Mouse (Mus musculus): ENCODE measurements around the gene Dst. TPM values are rescaled to one million over a fixed set of nuclear protein-coding genes. Genes with fewer than 3 reads are reported as not detected.

Dst gene
- polyA plus RNA-seq, 1 experiment from 2014 or later = 25.9 TPM

- Histone ChIP-seq H3K27me3 (ENCODE audit: insufficient read depth, poor library complexity, severe bottlenecking) (no peaks in the 10 kb centered on the region), H3K27ac (no peak overlapping the region), H3K4me1 (replicated peaks) (peaks cover 20% of the 10 kb centered on the region), H3K4me3 (no peak overlapping the region), H3K9me3 (no peaks in the 10 kb centered on the region), H3K36me3 (no peaks in the 10 kb centered on the region)
- DNase-seq (ENCODE audit: low spot score) = no peak
- 91% methylated on average over 3 of the region's 3 CpGs for WGBS
Measured at GRCm38 (mm10) chr1:33935946-33936345, 27.9 kb downstream of the Dst start.

- DNase-seq (ENCODE audit: low spot score) = no peak
- peaks cover 1% of the 10 kb centered on the region; the same call in 1 of the 2 replicates for H3K4me1 ChIP-seq (replicated peaks)
- no peak overlapping the region for H3K27ac ChIP-seq
- H3K9me3 ChIP-seq = no peaks in the 10 kb centered on the region
- 82% methylated on average over 5 of the region's 5 CpGs for WGBS
- H3K36me3 ChIP-seq = no peaks in the 10 kb centered on the region
- H3K27me3 ChIP-seq (ENCODE audit: insufficient read depth, poor library complexity, severe bottlenecking) = no peaks in the 10 kb centered on the region
- H3K4me3 ChIP-seq = no peak overlapping the region
Measured at GRCm38 (mm10) chr1:33939828-33940227, 31.8 kb downstream of the Dst start.

GRCm38 (mm10) chr1:33940364-33940928 lies 32.4 kb downstream of the Dst start:
- Histone ChIP-seq H3K27ac (no peak overlapping the region), H3K27me3 (ENCODE audit: insufficient read depth, poor library complexity, severe bottlenecking) (no peaks in the 10 kb centered on the region), H3K4me1 (replicated peaks) (peaks cover 5% of the 10 kb centered on the region; the same call in 1 of the 2 replicates), H3K9me3 (no peaks in the 10 kb centered on the region), H3K36me3 (no peaks in the 10 kb centered on the region), H3K4me3 (no peak overlapping the region)
- DNase-seq (ENCODE audit: low spot score) = no peak
- WGBS = 89% methylated on average over 11 of the region's 11 CpGs

GRCm38 (mm10) chr1:33942638-33943037 lies 34.6 kb downstream of the Dst start:
- peaks cover 5% of the 10 kb centered on the region; the same call in 1 of the 2 replicates for H3K4me1 ChIP-seq (replicated peaks)
- H3K36me3 ChIP-seq = no peaks in the 10 kb centered on the region
- no peaks in the 10 kb centered on the region for H3K9me3 ChIP-seq
- H3K27me3 ChIP-seq (ENCODE audit: insufficient read depth, poor library complexity, severe bottlenecking) = no peaks in the 10 kb centered on the region
- DNase-seq (ENCODE audit: low spot score) = no peak
- no peak overlapping the region for H3K4me3 ChIP-seq
- 90% methylated on average over 8 of the region's 8 CpGs for WGBS
- H3K27ac ChIP-seq = no peak overlapping the region

GRCm38 (mm10) chr1:33943943-33944342 lies 35.9 kb downstream of the Dst start:
- Histone ChIP-seq H3K9me3 (no peaks in the 10 kb centered on the region), H3K36me3 (no peaks in the 10 kb centered on the region), H3K4me3 (no peak overlapping the region), H3K4me1 (replicated peaks) (peaks cover 5% of the 10 kb centered on the region; the same call in 1 of the 2 replicates), H3K27ac (no peak overlapping the region), H3K27me3 (ENCODE audit: insufficient read depth, poor library complexity, severe bottlenecking) (no peaks in the 10 kb centered on the region)
- no peak for DNase-seq (ENCODE audit: low spot score)
- WGBS = 74% methylated on average over 2 of the region's 2 CpGs

GRCm38 (mm10) chr1:33944977-33945750 lies 37.1 kb downstream of the Dst start:
- Histone ChIP-seq H3K36me3 (no peaks in the 10 kb centered on the region), H3K4me3 (no peak overlapping the region), H3K27me3 (ENCODE audit: insufficient read depth, poor library complexity, severe bottlenecking) (no peaks in the 10 kb centered on the region), H3K4me1 (replicated peaks) (peaks cover 5% of the 10 kb centered on the region; the same call in 1 of the 2 replicates), H3K27ac (no peak overlapping the region), H3K9me3 (no peaks in the 10 kb centered on the region)
- 75% methylated on average over 17 of the region's 17 CpGs for WGBS
- no peak for DNase-seq (ENCODE audit: low spot score)

GRCm38 (mm10) chr1:33945756-33946155 lies 37.7 kb downstream of the Dst start:
- Histone ChIP-seq H3K4me1 (replicated peaks) (peaks cover 5% of the 10 kb centered on the region; the same call in 1 of the 2 replicates), H3K27ac (no peak overlapping the region), H3K4me3 (no peak overlapping the region), H3K27me3 (ENCODE audit: insufficient read depth, poor library complexity, severe bottlenecking) (no peaks in the 10 kb centered on the region), H3K36me3 (no peaks in the 10 kb centered on the region), H3K9me3 (no peaks in the 10 kb centered on the region)
- no peak for DNase-seq (ENCODE audit: low spot score)
- 92% methylated on average over 6 of the region's 6 CpGs for WGBS

GRCm38 (mm10) chr1:33946601-33947395 lies 38.8 kb downstream of the Dst start:
- H3K36me3 ChIP-seq = no peaks in the 10 kb centered on the region
- 91% methylated on average over 12 of the region's 12 CpGs for WGBS
- no peak overlapping the region for H3K4me3 ChIP-seq
- no peak for DNase-seq (ENCODE audit: low spot score)
- H3K4me1 ChIP-seq (replicated peaks) = peaks cover 5% of the 10 kb centered on the region; the same call in 1 of the 2 replicates
- no peaks in the 10 kb centered on the region for H3K9me3 ChIP-seq
- no peak overlapping the region for H3K27ac ChIP-seq
- H3K27me3 ChIP-seq (ENCODE audit: insufficient read depth, poor library complexity, severe bottlenecking) = no peaks in the 10 kb centered on the region

GRCm38 (mm10) chr1:33947838-33948237 lies 39.8 kb downstream of the Dst start:
- Histone ChIP-seq H3K27me3 (ENCODE audit: insufficient read depth, poor library complexity, severe bottlenecking) (no peaks in the 10 kb centered on the region), H3K9me3 (no peaks in the 10 kb centered on the region), H3K27ac (no peak overlapping the region), H3K4me1 (replicated peaks) (peaks cover 5% of the 10 kb centered on the region; the same call in 1 of the 2 replicates), H3K36me3 (no peaks in the 10 kb centered on the region), H3K4me3 (no peak overlapping the region)
- no peak for DNase-seq (ENCODE audit: low spot score)
- WGBS = 89% methylated on average over 6 of the region's 6 CpGs

- Histone ChIP-seq H3K4me3 (no peak overlapping the region), H3K27ac (no peak overlapping the region), H3K36me3 (no peaks in the 10 kb centered on the region), H3K27me3 (ENCODE audit: insufficient read depth, poor library complexity, severe bottlenecking) (no peaks in the 10 kb centered on the region), H3K4me1 (replicated peaks) (peaks cover 5% of the 10 kb centered on the region; the same call in 1 of the 2 replicates), H3K9me3 (no peaks in the 10 kb centered on the region)
- no peak for DNase-seq (ENCODE audit: low spot score)
- WGBS = 91% methylated on average over 5 of the region's 5 CpGs
Measured at GRCm38 (mm10) chr1:33948511-33948910, 40.5 kb downstream of the Dst start.

GRCm38 (mm10) chr1:33955626-33956025 lies 47.6 kb downstream of the Dst start:
- Histone ChIP-seq H3K36me3 (no peaks in the 10 kb centered on the region), H3K4me1 (replicated peaks) (no peaks in the 10 kb centered on the region), H3K4me3 (no peak overlapping the region), H3K9me3 (no peaks in the 10 kb centered on the region), H3K27ac (no peak overlapping the region), H3K27me3 (ENCODE audit: insufficient read depth, poor library complexity, severe bottlenecking) (no peaks in the 10 kb centered on the region)
- no peak for DNase-seq (ENCODE audit: low spot score)
- 96% methylated on average over 6 of the region's 6 CpGs for WGBS

- no peak for DNase-seq (ENCODE audit: low spot score)
- H3K36me3 ChIP-seq = no peaks in the 10 kb centered on the region
- no peaks in the 10 kb centered on the region for H3K4me1 ChIP-seq (replicated peaks)
- H3K27me3 ChIP-seq (ENCODE audit: insufficient read depth, poor library complexity, severe bottlenecking) = no peaks in the 10 kb centered on the region
- H3K4me3 ChIP-seq = no peak overlapping the region
- no peaks in the 10 kb centered on the region for H3K9me3 ChIP-seq
- WGBS = 95% methylated on average over 8 of the region's 8 CpGs
- H3K27ac ChIP-seq = no peak overlapping the region
Measured at GRCm38 (mm10) chr1:33960439-33960838, 52.4 kb downstream of the Dst start.

GRCm38 (mm10) chr1:33964643-33965042 lies 56.6 kb downstream of the Dst start:
- 59% methylated on average over 5 of the region's 5 CpGs for WGBS
- Histone ChIP-seq H3K4me1 (replicated peaks) (peaks cover 11% of the 10 kb centered on the region; the same call in 1 of the 2 replicates), H3K36me3 (no peaks in the 10 kb centered on the region), H3K4me3 (no peak overlapping the region), H3K27me3 (ENCODE audit: insufficient read depth, poor library complexity, severe bottlenecking) (no peaks in the 10 kb centered on the region), H3K9me3 (no peaks in the 10 kb centered on the region), H3K27ac (no peak overlapping the region)
- DNase-seq (ENCODE audit: low spot score) = no peak

Measured in hindbrain, embryonic 10.5 days (tissue).